Mouse (Mus musculus): ENCODE measurements around the gene Cep290. TPM values are rescaled to one million over a fixed set of nuclear protein-coding genes. Genes with fewer than 3 reads are reported as not detected.
"Not testable (repeated sequence)": the region's sequence is repeated elsewhere in the genome, so short reads cannot be mapped to it uniquely, and the experiment has no call there.

The Cep290 gene
- total and polyA plus RNA-seq, 2 experiments from 2014 or later = 1.6 to 11.8 TPM

DNA sequence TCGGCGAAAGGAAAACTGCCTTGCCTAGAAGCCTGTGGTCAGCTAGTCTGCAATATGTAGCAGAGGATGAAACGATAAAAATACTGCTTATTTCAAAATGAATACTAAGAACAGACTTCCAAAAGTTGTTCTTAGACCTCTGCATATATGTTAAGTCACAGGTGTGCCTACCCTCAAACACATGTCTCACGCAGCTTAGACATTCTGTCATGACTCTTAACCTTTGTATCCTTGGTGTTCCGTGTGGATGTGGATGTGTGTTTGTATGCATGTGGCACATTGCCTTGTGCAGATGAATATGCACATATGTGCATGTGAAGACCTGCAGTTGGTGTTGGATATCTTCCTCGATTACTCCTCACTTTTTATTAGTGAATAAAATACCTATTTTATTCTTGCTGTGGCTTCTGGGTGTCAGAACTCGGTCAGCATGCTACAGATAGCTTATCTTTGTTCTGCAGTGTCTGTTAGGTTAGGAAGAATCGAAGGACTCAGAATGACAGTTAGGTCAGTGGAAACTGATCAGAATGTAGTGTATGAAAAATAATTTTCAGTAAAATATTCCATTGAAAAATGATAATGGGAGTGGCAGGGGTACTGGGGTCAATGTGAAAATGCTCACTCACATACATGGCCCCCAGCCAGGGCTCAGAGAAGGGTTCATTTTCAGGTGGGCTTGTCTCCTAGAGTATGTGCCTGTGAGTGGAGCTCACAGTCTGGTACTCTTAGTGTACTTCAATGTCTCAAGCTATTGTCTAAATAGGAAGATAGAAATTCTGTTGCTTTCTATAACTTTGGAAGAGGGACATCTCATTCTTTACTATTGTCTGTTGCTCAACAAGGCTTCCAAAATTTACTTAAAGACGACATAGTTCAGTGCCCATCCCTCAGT is 37.4 kb downstream of the Cep290 start:
- WGBS = 80% methylated on average over 9 of the region's 9 CpGs
- no peaks in the 10 kb centered on the region for H3K27me3 ChIP-seq (ENCODE audit: control insufficient read depth, insufficient read depth, low read length)
- no peaks in the 10 kb centered on the region for H3K36me3 ChIP-seq (replicated peaks; ENCODE audit: control insufficient read depth, insufficient read depth, low read length)
- H3K4me1 ChIP-seq (ENCODE audit: control insufficient read depth, insufficient read depth) = no peaks in the 10 kb centered on the region
- H3K4me2 ChIP-seq (ENCODE audit: low read depth, low read length) = no peak overlapping the region
- no peak for DNase-seq (ENCODE audit: low spot score)
- no peak overlapping the region for H3K4me3 ChIP-seq (ENCODE audit: low read depth, low read length)
- no peak for TF ChIP-seq CTCF (IDR thresholded peaks at IDR 0.05; ENCODE audit: low read depth)
- no peak for TF ChIP-seq EP300 (IDR thresholded peaks at IDR 0.05; ENCODE audit: low read depth)
- no peak for ATAC-seq (ENCODE audit: insufficient read depth, low read depth)
- H3K9me3 ChIP-seq (replicated peaks; ENCODE audit: control insufficient read depth, low read length) = no peaks in the 10 kb centered on the region
- H3K27ac ChIP-seq (ENCODE audit: low read depth) = no peak overlapping the region
- no peak overlapping the region for H3K9ac ChIP-seq (replicated peaks; ENCODE audit: low read depth, low read length)

DNA sequence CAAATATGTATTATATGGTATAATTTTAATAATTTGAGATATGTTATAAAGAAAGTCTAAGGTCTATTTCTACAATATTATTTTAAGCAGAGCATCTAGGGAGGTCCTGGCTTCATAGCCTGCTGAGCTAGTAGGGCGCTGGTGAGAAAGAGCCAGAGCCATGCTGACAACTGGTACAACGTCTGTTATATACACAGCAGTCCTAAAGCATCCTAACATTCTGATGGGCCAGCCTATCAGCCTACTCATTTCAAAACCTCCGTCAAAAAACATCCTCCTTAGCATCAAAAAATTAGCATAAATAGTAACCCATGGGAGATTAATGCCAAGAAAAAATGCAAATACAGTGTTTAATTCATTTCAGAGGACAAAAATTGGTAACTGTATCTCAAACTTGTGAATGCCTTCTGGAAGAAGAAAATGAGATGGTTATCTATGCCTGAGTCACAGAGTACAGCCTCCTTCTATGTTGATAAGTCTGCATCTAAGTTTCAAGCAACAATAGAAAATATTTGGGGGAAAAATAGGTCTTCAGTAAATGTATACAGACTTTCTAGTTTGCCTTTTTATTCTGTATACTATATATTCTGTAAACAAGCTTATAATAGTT is 69.3 kb downstream of the Cep290 start:
- H3K27ac ChIP-seq (ENCODE audit: low read depth) = no peak overlapping the region
- H3K36me3 ChIP-seq (replicated peaks; ENCODE audit: control insufficient read depth, insufficient read depth, low read length) = 0 out of 2 replicates have a peak, but pooled peaks cover 8% of the 10 kb centered on the region
- no peak overlapping the region for H3K4me3 ChIP-seq (ENCODE audit: low read depth, low read length)
- H3K4me1 ChIP-seq (ENCODE audit: control insufficient read depth, insufficient read depth) = no peaks in the 10 kb centered on the region
- H3K4me2 ChIP-seq (ENCODE audit: low read depth, low read length) = no peak overlapping the region
- H3K9me3 ChIP-seq (replicated peaks; ENCODE audit: control insufficient read depth, low read length) = no peaks in the 10 kb centered on the region
- no peak for ATAC-seq (ENCODE audit: insufficient read depth, low read depth)
- H3K27me3 ChIP-seq (ENCODE audit: control insufficient read depth, insufficient read depth, low read length) = no peaks in the 10 kb centered on the region
- DNase-seq (ENCODE audit: low spot score) = no peak
- H3K9ac ChIP-seq (replicated peaks; ENCODE audit: low read depth, low read length) = no peak overlapping the region
- TF ChIP-seq EP300 (IDR thresholded peaks at IDR 0.05; ENCODE audit: low read depth) = no peak
- no peak for TF ChIP-seq CTCF (IDR thresholded peaks at IDR 0.05; ENCODE audit: low read depth)
- 80% methylated on average over 3 of the region's 3 CpGs for WGBS

DNA sequence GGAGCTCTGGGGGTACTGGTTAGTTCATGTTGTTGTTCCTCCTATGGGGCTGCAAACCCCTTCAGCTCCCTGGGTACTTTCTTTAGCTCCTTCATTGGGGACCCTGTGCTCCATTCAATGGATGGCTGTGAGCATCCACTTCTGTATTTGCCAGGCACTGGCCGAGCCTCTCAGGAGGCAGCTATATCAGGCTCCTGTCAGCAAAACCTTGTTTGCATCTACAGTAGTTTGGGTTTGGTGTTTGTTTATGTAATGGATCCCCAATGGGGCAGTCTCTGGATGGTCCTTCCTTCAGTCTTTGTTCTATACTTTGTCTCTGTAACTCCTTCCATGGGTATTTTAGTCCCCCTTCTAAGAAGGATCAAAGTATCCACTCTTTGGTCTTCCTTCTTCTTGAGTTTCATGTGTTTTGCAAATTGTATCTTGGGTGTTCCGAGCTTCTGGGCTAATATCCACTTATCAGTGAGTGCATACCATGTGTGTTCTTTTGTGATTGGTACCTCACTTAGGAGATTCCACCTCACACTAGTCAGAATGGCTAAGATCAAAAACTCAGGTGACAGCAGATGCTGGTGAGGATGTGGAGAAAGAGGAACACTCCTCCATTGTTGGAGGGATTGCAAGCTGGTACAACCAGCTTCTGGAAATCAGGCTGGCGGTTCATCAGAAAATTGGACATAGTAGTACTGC is 73.0 kb downstream of the Cep290 start:
- not testable (repeated sequence) for DNase-seq (ENCODE audit: low spot score); H3K27me3 ChIP-seq (ENCODE audit: control insufficient read depth, insufficient read depth, low read length); H3K4me1 ChIP-seq (ENCODE audit: control insufficient read depth, insufficient read depth); H3K4me3 ChIP-seq (ENCODE audit: low read depth, low read length); H3K9ac ChIP-seq (replicated peaks; ENCODE audit: low read depth, low read length); H3K9me3 ChIP-seq (replicated peaks; ENCODE audit: control insufficient read depth, low read length); H3K4me2 ChIP-seq (ENCODE audit: low read depth, low read length); ATAC-seq (ENCODE audit: insufficient read depth, low read depth); H3K27ac ChIP-seq (ENCODE audit: low read depth)
- WGBS = 75% methylated on average over 3 of the region's 3 CpGs
- peaks cover 15% of the 10 kb centered on the region; the same call in 1 of the 2 replicates for H3K36me3 ChIP-seq (replicated peaks; ENCODE audit: control insufficient read depth, insufficient read depth, low read length)

DNA sequence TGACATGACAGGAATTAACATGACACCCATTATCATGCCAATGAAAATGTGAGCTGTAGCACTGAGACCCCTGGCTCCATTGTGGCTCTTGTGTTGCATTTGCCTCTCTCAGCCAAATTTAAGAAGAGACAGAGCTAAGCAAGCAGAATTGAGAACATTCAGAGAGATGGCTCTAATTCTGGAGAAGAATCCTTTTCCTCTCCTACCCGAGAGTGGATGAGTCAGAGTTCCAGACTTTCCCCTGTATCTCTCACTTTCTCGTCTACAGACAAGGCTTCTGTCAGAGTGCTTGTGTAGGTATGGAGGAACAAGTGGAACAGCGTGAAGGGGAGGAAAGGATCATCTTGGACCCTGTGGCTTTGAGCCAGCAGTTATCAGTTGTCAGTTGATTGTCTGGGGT is 76.8 kb downstream of the Cep290 start:
- WGBS = 62% methylated on average over 3 of the region's 3 CpGs
- Histone ChIP-seq H3K27ac (ENCODE audit: low read depth) (no peak overlapping the region), H3K36me3 (replicated peaks; ENCODE audit: control insufficient read depth, insufficient read depth, low read length) (peaks cover 26% of the 10 kb centered on the region), H3K4me2 (ENCODE audit: low read depth, low read length) (no peak overlapping the region), H3K9ac (replicated peaks; ENCODE audit: low read depth, low read length) (no peak overlapping the region), H3K4me1 (ENCODE audit: control insufficient read depth, insufficient read depth) (no peaks in the 10 kb centered on the region), H3K4me3 (ENCODE audit: low read depth, low read length) (no peak overlapping the region), H3K9me3 (replicated peaks; ENCODE audit: control insufficient read depth, low read length) (no peaks in the 10 kb centered on the region), H3K27me3 (ENCODE audit: control insufficient read depth, insufficient read depth, low read length) (no peaks in the 10 kb centered on the region)
- DNase-seq (ENCODE audit: low spot score) (no peak), ATAC-seq (ENCODE audit: insufficient read depth, low read depth) (no peak)
- TF ChIP-seq CTCF (IDR thresholded peaks at IDR 0.05; ENCODE audit: low read depth) (no peak), EP300 (IDR thresholded peaks at IDR 0.05; ENCODE audit: low read depth) (no peak)

DNA sequence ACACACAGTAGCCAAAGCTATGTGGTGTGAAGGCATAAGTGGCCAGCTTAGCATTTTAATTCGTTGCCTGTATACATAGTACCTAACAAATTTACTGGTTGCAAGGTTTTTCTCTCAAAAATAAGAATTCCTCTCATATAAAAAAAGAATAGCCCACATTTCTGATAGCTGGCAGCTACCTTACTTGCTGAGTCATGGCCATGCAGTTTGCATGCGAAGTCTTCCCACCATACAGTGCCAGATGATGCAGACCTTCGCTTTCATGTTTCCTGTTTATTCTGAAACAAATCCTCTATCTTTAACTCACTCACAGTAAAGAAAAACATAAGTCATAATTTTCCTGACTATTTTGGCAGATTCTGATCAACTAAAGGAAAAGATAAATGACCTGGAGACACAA is 84.3 kb downstream of the Cep290 start:
- H3K9ac ChIP-seq (replicated peaks; ENCODE audit: low read depth, low read length) = no peak overlapping the region
- H3K27me3 ChIP-seq (ENCODE audit: control insufficient read depth, insufficient read depth, low read length) = no peaks in the 10 kb centered on the region
- no peaks in the 10 kb centered on the region for H3K9me3 ChIP-seq (replicated peaks; ENCODE audit: control insufficient read depth, low read length)
- no peak for ATAC-seq (ENCODE audit: insufficient read depth, low read depth)
- DNase-seq (ENCODE audit: low spot score) = no peak
- no peak overlapping the region for H3K4me2 ChIP-seq (ENCODE audit: low read depth, low read length)
- 82% methylated on average over 3 of the region's 3 CpGs for WGBS
- H3K36me3 ChIP-seq (replicated peaks; ENCODE audit: control insufficient read depth, insufficient read depth, low read length) = peaks cover 20% of the 10 kb centered on the region
- no peak overlapping the region for H3K4me3 ChIP-seq (ENCODE audit: low read depth, low read length)
- TF ChIP-seq CTCF (IDR thresholded peaks at IDR 0.05; ENCODE audit: low read depth) (no peak), EP300 (IDR thresholded peaks at IDR 0.05; ENCODE audit: low read depth) (no peak)
- H3K4me1 ChIP-seq (ENCODE audit: control insufficient read depth, insufficient read depth) = no peaks in the 10 kb centered on the region
- H3K27ac ChIP-seq (ENCODE audit: low read depth) = no peak overlapping the region
